Mouse (Mus musculus) ES-Bruce4 (cell line): ENCODE data around the gene Siglec1.

Source experiments
- CTCF ChIP-seq: IDR thresholded peaks from one replicate; pipeline ENCODE4 v1.8.1; 2011; ENCODE audit warnings: low read depth, low read length
- EP300 ChIP-seq: IDR thresholded peaks from 2 replicates; pipeline ENCODE4 v1.6.1; 2011; ENCODE audit warnings: low read depth, low read length; ENCODE audit not compliant: insufficient read depth
- POLR2A ChIP-seq: IDR thresholded peaks from one replicate; pipeline ENCODE4 v1.8.1; 2011; ENCODE audit warnings: low read length; ENCODE audit not compliant: insufficient read depth

- TF ChIP-seq EP300 (no peak), CTCF (no peak), POLR2A (no peak)
Observed at GRCm38 (mm10) chr2:131132930-131133547, 46.5 kb upstream of the Siglec1 start, which contains the start of gene Gm11037.
